Mouse (Mus musculus) midbrain, embryonic 12.5 days (tissue): ENCODE results near the gene Sec62. TPM values are rescaled to one million over a fixed set of nuclear protein-coding genes. Genes with fewer than 3 reads are reported as not detected.
"Not testable (repeated sequence)": the region's sequence is repeated elsewhere in the genome, so short reads cannot be mapped to it uniquely, and the experiment has no call there.

Source experiments
- ATAC-seq: fragments of 200-750 bp; cut with Nextera tagmentation; 2 replicates; pipeline ENCODE4 v1.8.0; 2017; ENCODE audit warnings: low read depth, moderate TSS enrichment, moderate library complexity; ENCODE audit not compliant: low FRiP score
- H3K27ac ChIP-seq: fragments of 300-500 bp; sonication (generic); replicated peaks from 2 replicates; pipeline ENCODE4 v1.5.1; 2016; ENCODE audit warnings: mild to moderate bottlenecking
- H3K27me3 ChIP-seq: fragments of 300-500 bp; sonication (generic); 2 replicates; pipeline ENCODE4 v1.6.1; 2016; ENCODE audit warnings: mild to moderate bottlenecking
- H3K36me3 ChIP-seq: fragments of 300-500 bp; sonication (generic); 2 replicates; pipeline ENCODE4 v1.6.1; 2016
- H3K4me1 ChIP-seq: fragments of 300-500 bp; sonication (generic); 2 replicates; pipeline ENCODE4 v1.6.1; 2016
- H3K4me2 ChIP-seq: fragments of 300-500 bp; sonication (generic); replicated peaks from 2 replicates; pipeline ENCODE4 v1.6.1; 2016; ENCODE audit warnings: mild to moderate bottlenecking, moderate library complexity
- H3K4me3 ChIP-seq: fragments of 300-500 bp; sonication (generic); 2 replicates; pipeline ENCODE4 v1.5.1; 2016; ENCODE audit warnings: mild to moderate bottlenecking
- H3K9ac ChIP-seq: fragments of 300-500 bp; sonication (generic); replicated peaks from 2 replicates; pipeline ENCODE4 v1.6.1; 2016; ENCODE audit warnings: mild to moderate bottlenecking, moderate library complexity
- H3K9me3 ChIP-seq: fragments of 300-500 bp; sonication (generic); 2 replicates; pipeline ENCODE4 v1.6.1; 2016; ENCODE audit warnings: mild to moderate bottlenecking
- WGBS: fragments of 180-500 bp; shearing (Covaris S2); methylation state at CpG from one replicate; pipeline ENCODE4 v1.1.7; 2016; 5-methylcytosine and 5-hydroxymethylcytosine counted together
- polyA plus RNA-seq: library from polyadenylated mRNA; unstranded; fragments of >200 nt; fragmentation: Nextera tagmentation; extraction: Ambion mirVana; gene quantifications from 2 replicates; pipeline ENCODE4 v1.2.1, GENCODE M21; 2016

The Sec62 gene
- polyA plus RNA-seq, 1 experiment from 2014 or later: 80.2 TPM

DNA sequence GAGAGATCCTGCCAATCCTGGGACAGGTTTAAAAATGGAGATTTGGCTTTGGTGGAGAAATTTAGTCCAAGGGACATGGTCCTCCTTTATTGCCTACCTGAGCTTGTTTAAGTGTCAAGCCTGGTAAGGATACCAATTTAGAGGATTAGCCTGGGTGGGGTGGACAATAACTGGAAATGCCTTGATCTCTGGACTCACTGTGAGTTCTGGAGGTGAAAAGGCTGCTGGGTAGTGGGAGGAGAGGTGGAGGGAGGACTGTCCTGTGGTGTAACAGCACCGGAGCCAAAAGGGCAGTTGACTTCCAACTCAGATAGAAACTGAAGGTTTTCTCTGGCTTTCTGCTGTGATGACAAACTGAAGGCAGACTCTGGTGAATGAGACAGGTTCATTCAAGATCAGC lies 54.7 kb downstream of the Sec62 start:
- Histone ChIP-seq H3K4me3 (no peak overlapping the region), H3K36me3 (no peaks in the 10 kb centered on the region), H3K9me3 (no peaks in the 10 kb centered on the region), H3K4me1 (no peaks in the 10 kb centered on the region), H3K4me2 (no peak overlapping the region), H3K27me3 (no peaks in the 10 kb centered on the region), H3K27ac (no peak overlapping the region), H3K9ac (no peak overlapping the region)
- 59% methylated on average over 1 of the region's 1 CpGs for WGBS
- no peak for ATAC-seq

DNA sequence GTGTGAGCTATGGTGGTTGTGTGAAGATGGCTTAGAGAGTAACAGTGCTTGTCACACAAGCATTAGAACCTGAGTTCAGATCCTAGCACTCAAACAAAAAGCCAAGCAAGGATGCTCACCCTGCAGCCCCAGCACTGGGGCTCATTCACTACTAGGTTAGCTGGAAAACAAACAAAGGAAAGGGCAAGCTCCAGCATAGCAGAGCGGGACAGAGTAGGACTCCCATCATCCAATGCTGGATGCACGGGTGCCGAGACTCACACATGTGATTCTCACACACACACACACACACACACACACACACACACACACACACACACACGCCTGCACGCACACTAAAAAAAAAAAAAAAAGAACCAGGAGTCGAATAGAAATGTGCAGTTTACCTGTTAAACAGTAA lies 58.7 kb downstream of the Sec62 start:
- Histone ChIP-seq H3K9ac (no peak overlapping the region), H3K27ac (no peak overlapping the region), H3K36me3 (no peaks in the 10 kb centered on the region), H3K4me2 (no peak overlapping the region), H3K4me1 (peaks cover 7% of the 10 kb centered on the region), H3K27me3 (peaks cover 27% of the 10 kb centered on the region), H3K9me3 (no peaks in the 10 kb centered on the region), H3K4me3 (no peak overlapping the region)
- WGBS: 79% methylated on average over 5 of the region's 6 CpGs
- no peak for ATAC-seq

DNA sequence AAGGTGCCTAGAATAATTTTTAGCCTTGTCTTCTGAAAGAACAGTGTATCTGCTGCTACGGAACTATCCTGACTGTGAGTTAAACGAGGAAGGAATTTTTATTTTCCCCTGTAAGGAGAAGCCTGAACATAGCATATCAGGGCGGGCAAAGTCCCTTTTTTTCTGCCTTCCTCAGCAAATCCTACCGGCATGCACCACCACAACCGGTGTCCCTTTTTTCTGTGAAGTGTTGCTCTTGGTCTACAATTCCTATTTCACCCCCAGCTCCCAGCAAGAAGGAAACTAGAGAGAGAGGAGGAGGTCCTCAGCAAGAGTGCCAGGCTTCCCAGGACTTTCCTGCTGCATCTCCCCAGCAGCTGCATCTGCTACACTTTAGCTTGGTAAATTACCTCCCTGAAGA lies 60.9 kb downstream of the Sec62 start:
- Histone ChIP-seq H3K27ac (no peak overlapping the region), H3K9me3 (no peaks in the 10 kb centered on the region), H3K36me3 (no peaks in the 10 kb centered on the region), H3K4me2 (no peak overlapping the region), H3K4me3 (no peak overlapping the region), H3K4me1 (peaks cover 7% of the 10 kb centered on the region), H3K9ac (no peak overlapping the region), H3K27me3 (peaks cover 31% of the 10 kb centered on the region)
- WGBS: 90% methylated on average over 5 of the region's 5 CpGs
- no peak for ATAC-seq

DNA sequence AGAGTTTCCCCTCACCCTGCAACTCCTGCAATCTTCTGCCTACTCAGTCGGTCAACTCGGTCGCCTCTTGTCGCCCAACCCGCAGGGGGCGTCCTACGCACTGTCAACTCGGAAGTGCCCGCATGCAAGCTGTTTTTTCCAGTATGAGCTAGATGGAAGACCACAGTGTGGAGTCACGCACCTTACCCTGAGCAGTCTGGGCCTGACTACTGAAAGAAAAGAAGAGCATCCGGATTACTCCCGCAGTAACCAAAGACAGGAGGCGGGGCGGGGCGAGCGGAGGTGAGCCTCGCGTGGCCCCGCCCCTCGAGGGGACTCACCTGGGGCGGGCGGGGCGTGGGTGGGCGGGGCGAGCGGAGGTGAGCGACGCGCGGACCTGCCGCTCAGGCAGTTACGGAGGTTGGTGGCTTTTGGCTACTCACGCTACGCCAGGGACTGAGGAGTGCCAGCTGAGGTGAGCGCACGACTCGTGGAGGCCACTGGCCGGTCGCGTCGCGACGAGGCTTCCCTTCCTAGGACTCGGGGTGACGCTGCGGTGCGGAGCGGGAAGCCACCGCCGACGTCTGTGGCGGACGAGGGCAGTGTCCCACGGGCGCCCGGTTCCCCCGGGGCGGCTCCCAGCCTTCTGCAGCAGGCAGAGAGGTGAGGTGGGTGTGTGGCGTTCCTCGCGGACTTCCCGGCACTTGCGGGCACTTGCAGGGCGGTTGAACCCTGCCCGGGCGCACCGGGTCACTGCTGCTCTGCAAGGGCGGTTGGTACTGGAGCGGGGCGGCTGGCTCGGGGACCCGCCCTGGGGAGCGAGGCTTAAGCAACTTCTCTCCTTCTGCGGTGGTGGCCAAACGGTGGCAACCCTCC lies 63.2 kb downstream of the Sec62 start, which contains the start of gene Gpr160:
Gene Gpr160 (plus strand): TSS at position 347 of the 855 bp plus-strand sequence.
- no peak within 1 kb of the TSS for H3K27ac ChIP-seq
- WGBS: under 1% methylated on average over 74 of the region's 75 CpGs
- peaks cover 7% of the 10 kb centered on the region for H3K4me1 ChIP-seq
- ATAC-seq: peak; percentile 68
- peaks cover 31% of the 10 kb centered on the region for H3K27me3 ChIP-seq
- H3K4me3 ChIP-seq: peak within 1 kb of the TSS; percentile 61
- H3K9ac ChIP-seq: peak within 1 kb of the TSS; percentile 62
- H3K4me2 ChIP-seq: peak within 1 kb of the TSS; percentile 98
- no peaks in the 10 kb centered on the region for H3K9me3 ChIP-seq
- H3K36me3 ChIP-seq: no peaks in the 10 kb centered on the region

DNA sequence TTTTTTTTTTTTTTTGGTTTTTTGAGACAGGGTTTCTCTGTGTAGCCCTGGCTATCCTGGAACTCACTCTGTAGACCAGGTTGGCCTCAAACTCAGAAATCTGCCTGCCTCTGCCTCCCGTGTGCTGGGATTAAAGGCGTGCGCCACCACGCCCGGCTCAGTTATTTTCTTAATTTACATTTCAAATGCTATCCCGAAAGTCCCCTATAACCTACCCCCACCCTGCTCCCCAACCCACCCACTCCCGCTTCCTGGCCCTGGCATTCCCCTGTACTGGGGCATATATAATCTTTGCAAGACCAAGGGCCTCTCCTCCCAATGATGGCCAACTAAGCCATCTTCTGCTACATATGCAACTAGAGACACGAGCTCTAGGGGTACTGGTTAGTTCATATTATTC lies 66.9 kb downstream of the Sec62 start:
- H3K4me3 ChIP-seq, H3K27ac ChIP-seq, H3K9ac ChIP-seq, H3K4me2 ChIP-seq, ATAC-seq, H3K4me1 ChIP-seq, H3K9me3 ChIP-seq, H3K36me3 ChIP-seq: not testable (repeated sequence)
- peaks cover 23% of the 10 kb centered on the region for H3K27me3 ChIP-seq
- WGBS: 92% methylated on average over 8 of the region's 8 CpGs

DNA sequence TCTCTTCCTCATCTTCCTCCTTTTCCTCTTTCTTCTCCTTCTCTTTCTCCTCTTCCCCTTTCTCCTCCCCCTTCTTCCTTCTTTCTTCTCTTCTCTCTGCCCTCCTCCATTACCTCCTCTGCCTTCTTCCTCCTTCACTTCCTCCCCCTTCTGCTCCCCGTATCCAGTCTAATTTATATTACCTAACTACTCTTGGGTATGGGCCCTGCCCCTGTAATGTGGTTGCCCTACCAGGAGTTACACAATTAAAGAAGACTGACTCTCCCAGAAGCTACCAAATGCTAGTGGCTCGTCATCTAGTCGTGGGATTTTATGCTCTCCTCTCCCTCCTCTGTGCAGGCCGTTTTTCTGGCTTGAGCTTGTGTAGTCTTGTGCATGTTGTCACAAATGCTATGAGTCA lies 68.0 kb downstream of the Sec62 start:
- WGBS: 82% methylated on average over 4 of the region's 4 CpGs

DNA sequence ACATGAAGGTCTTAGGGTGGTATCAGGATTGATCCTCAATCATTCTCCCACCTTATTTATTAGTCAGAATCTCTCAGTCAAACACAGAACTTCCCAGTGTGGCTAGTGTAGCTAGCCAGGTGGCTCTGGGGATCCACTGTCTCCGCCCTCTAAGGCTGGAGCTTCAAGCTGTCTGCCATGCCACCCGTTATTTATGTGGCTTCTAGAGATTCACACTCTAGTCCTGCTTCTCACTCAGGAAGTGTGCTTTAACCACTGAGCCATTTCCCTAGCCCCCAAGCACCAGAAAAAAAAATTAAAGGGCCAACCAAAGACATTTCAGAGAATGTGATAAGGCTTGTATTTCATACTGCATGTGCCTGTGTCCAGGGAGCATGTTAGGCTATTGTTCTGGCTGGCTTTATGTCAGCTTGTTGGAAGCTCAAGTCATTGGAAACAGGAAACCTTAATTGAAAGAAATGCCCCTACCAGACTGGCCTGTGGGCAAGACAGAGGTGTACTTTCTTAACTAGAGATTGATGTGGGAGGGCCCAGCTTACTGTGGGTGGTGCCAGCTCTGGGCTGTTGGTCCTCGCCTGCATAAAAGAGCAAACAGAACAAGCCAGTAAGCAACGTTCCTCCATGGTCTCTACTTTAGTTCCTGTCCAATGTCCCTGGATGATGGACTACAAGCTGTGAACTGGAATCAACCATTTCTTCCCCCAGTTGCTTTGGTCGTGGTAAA lies 71.2 kb downstream of the Sec62 start:
- Histone ChIP-seq H3K27ac (no peak overlapping the region), H3K4me2 (no peak overlapping the region), H3K9ac (no peak overlapping the region), H3K4me1 (0 out of 2 replicates have a peak, but pooled peaks cover 7% of the 10 kb centered on the region), H3K9me3 (no peaks in the 10 kb centered on the region), H3K36me3 (no peaks in the 10 kb centered on the region), H3K4me3 (no peak overlapping the region), H3K27me3 (no peaks in the 10 kb centered on the region)
- 78% methylated on average over 5 of the region's 5 CpGs for WGBS
- ATAC-seq: no peak

More for the DNA sequence above, 68.0 kb downstream of the Sec62 start:
- H3K9ac ChIP-seq: no peak overlapping the region
- H3K9me3 ChIP-seq: no peaks in the 10 kb centered on the region
- no peak overlapping the region for H3K4me2 ChIP-seq
- no peak overlapping the region for H3K27ac ChIP-seq
- ATAC-seq: no peak
- H3K36me3 ChIP-seq: no peaks in the 10 kb centered on the region
- peaks cover 7% of the 10 kb centered on the region for H3K4me1 ChIP-seq
- H3K4me3 ChIP-seq: no peak overlapping the region
- H3K27me3 ChIP-seq: peaks cover 12% of the 10 kb centered on the region

DNA sequence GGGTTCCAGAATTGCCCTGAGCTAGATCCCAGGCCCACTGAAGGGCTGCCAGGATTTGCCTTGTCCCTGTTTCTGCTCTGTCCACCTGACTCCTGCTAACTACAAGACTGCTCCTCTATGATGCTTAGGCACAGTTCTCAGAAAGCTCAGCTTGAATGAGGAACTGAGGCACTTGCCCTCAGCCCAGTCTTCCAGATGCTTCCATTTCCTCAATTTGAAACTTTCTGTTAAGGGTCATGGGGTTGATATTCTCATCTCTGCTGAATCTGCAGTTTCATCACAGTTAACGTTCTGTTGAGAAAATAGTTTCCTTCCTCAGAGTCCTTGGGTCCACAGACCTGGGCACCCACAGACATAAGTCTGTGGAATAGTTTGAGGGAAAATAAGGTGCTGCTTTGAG lies 72.0 kb downstream of the Sec62 start:
- H3K27ac ChIP-seq: no peak overlapping the region
- ATAC-seq: no peak
- H3K4me1 ChIP-seq: 0 out of 2 replicates have a peak, but pooled peaks cover 7% of the 10 kb centered on the region
- H3K9ac ChIP-seq: no peak overlapping the region
- H3K4me3 ChIP-seq: no peak overlapping the region
- no peak overlapping the region for H3K4me2 ChIP-seq
- 75% methylated on average over 1 of the region's 1 CpGs for WGBS
- no peaks in the 10 kb centered on the region for H3K9me3 ChIP-seq
- no peaks in the 10 kb centered on the region for H3K36me3 ChIP-seq
- no peaks in the 10 kb centered on the region for H3K27me3 ChIP-seq

DNA sequence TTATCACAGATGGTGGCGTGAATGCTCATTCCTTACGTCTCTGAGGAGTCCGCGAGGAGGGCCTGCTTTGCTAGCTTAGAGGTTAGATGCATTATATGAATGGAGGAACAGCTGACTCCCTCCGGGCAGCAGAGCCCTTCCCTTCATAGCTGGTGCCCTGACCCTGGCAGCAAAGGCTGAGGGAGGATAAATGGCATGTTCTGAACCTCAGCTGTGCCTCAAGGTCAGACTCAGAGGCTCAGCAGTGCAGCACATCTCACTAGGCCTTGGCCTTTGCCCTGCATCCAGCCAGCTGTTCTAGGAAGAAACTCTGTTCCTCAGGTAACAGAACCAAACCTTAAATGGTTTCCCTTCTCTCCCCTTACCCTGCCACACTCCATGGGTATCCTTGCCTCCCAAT lies 75.5 kb downstream of the Sec62 start:
- no peak for ATAC-seq
- 78% methylated on average over 5 of the region's 5 CpGs for WGBS
- 0 out of 2 replicates have a peak, but pooled peaks cover 7% of the 10 kb centered on the region for H3K4me1 ChIP-seq
- H3K36me3 ChIP-seq: no peaks in the 10 kb centered on the region
- H3K27me3 ChIP-seq: no peaks in the 10 kb centered on the region
- no peaks in the 10 kb centered on the region for H3K9me3 ChIP-seq
- no peak overlapping the region for H3K27ac ChIP-seq
- no peak overlapping the region for H3K4me3 ChIP-seq
- H3K4me2 ChIP-seq: no peak overlapping the region
- H3K9ac ChIP-seq: no peak overlapping the region

DNA sequence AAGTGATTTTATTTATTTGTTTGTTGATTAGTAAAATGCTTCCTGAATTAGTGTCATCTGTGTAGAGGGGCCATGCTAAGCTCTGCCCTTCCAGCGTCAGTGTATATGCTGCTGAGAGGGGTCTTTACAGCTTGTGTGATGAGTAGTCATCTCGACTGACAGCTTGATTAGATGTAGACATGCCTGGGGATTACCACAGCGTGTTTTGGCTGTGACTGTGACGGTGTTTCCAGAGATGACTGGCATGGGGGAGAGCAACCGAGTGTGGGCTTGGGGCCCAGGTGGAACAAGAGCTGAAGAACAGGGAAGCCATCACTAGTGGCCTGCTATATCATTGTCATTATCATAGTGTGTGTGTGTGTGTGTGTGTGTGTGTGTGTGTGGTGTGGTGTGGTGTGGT lies 76.0 kb downstream of the Sec62 start:
- Histone ChIP-seq H3K36me3 (no peaks in the 10 kb centered on the region), H3K4me3 (no peak overlapping the region), H3K27me3 (no peaks in the 10 kb centered on the region), H3K27ac (no peak overlapping the region), H3K9me3 (no peaks in the 10 kb centered on the region), H3K4me1 (0 out of 2 replicates have a peak, but pooled peaks cover 7% of the 10 kb centered on the region), H3K4me2 (no peak overlapping the region), H3K9ac (no peak overlapping the region)
- WGBS: 77% methylated on average over 5 of the region's 5 CpGs
- ATAC-seq: no peak

DNA sequence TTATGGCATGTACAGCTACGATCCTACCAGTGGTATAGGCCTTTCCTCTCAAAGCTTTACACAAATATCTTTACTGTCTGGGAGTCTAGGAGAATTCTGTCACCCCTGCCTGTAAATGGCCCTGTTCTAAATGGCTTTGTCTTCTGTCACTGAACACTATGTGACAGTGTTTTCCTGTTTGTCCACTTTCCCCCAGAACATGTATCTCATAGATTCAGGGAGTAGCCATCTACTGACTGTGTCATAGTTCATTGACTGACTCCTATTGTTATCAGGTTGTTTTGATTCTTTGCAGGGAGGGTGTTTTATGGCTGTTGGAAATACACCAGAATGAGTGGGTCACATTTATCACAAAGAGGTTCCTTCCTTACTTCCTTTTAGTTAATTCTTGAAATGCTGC lies 77.3 kb downstream of the Sec62 start:
- H3K4me3 ChIP-seq: no peak overlapping the region
- H3K27me3 ChIP-seq: no peaks in the 10 kb centered on the region
- H3K4me2 ChIP-seq: no peak overlapping the region
- 75% methylated on average over 1 of the region's 1 CpGs for WGBS
- no peak for ATAC-seq
- H3K9me3 ChIP-seq: no peaks in the 10 kb centered on the region
- no peak overlapping the region for H3K27ac ChIP-seq
- H3K9ac ChIP-seq: no peak overlapping the region
- 0 out of 2 replicates have a peak, but pooled peaks cover 7% of the 10 kb centered on the region for H3K4me1 ChIP-seq
- no peaks in the 10 kb centered on the region for H3K36me3 ChIP-seq
